Mouse (Mus musculus) CH12.LX (cell line): ENCODE measurements at regions not wholly inside any gene's neighbourhood (a gene's known extent, or its start where the extent isn't known, plus 50 kb on each side); places are given as distances from the start of the nearest gene placed in this dataset.

Source experiments
- CHD1 ChIP-seq: IDR thresholded peaks from 2 replicates; pipeline ENCODE4 v1.6.1; 2012; ENCODE audit warnings: low read depth, low read length, improper control_type of control experiment, inconsistent platforms
- CHD2 ChIP-seq: IDR thresholded peaks from 2 replicates; pipeline ENCODE4 v1.6.1; 2011; ENCODE audit warnings: low read length, improper control_type of control experiment
- CTCF ChIP-seq, 2 experiments: IDR thresholded peaks in 1 of 2; conservative IDR thresholded peaks in 1 of 2; 2 replicates each; pipeline ENCODE4 v1.5.1; 2011 to 2012; ENCODE audit warnings: low read depth in 2 of 2, low read length in 2 of 2, improper control_type of control experiment in 1 of 2, inconsistent platforms in 1 of 2, mild to moderate bottlenecking in 1 of 2, moderate library complexity in 1 of 2
- EP300 ChIP-seq: IDR thresholded peaks from 2 replicates; pipeline ENCODE4 v1.6.1; 2011; ENCODE audit warnings: low read length, improper control_type of control experiment
- JUND ChIP-seq: conservative IDR thresholded peaks from 2 replicates; pipeline ENCODE4 v1.6.1; 2011; ENCODE audit warnings: low read depth, low read length, improper control_type of control experiment
- MAX ChIP-seq: IDR thresholded peaks from 2 replicates; pipeline ENCODE4 v1.6.1; 2011; ENCODE audit warnings: low read length, improper control_type of control experiment
- MYC ChIP-seq: IDR thresholded peaks from 2 replicates; pipeline ENCODE4 v1.6.1; 2011; ENCODE audit warnings: low read depth, mild to moderate bottlenecking, improper control_type of control experiment, low read length
- POLR2A ChIP-seq: IDR thresholded peaks from 2 replicates; pipeline ENCODE4 v1.6.1; 2011; ENCODE audit warnings: low read depth, mild to moderate bottlenecking, improper control_type of control experiment, low read length

DNA sequence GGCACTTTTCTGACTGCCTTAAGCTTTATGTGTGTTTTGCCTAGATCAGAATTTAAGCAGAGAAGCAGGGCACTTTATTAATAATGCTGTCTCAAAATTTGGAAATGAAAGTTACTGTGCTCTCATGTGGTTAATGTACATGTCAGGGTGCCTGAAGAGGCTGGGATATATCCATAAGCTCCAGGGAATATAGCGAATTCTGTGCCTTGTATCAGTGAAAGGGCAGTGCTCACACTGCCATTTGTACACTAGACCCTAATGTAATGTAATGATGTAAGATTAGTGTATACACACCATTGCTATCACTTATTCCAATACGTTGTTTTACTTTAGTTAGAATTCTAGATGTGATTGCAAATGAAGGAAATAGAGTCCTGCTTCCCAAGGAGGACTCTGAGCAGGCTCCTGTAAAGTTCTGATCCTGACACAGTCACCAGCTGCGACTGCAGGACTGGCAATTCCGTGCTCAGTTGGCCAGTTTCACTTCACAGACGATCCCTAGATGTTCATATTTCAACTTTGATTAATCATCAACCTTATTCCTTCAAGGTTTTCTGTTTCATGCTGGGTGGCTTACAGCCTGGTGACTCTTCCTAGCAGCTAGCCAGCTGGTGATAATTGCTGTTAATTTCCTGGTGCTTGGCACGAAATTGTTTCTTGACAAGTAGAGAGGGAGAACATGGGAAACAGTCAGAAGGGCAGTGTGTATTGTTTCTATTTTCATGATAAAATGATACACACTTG, 273.7 kb upstream of the Mettl25 start:
- TF ChIP-seq CTCF (conservative IDR thresholded peaks at IDR 0.05 in 1 of 2, IDR thresholded peaks at IDR 0.05 in 1 of 2; ENCODE audit: low read depth in 2 of 2, low read length in 2 of 2) (no peak), POLR2A (no peak), CHD1 (no peak), MAX (no peak), JUND (no peak), EP300 (no peak), CHD2 (no peak), MYC (no peak)
